Mouse (Mus musculus) urinary bladder, postnatal 4 days (tissue): Measurements from ENCODE around the gene Islr.

Experiments
- DNase-seq, 2 experiments: peaks; one replicate each; pipeline ENCODE4 v3.0.0; 2021 to 2022; ENCODE audit warnings: low spot score in 2 of 2

Islr gene

GRCm38 (mm10) chr9:58220218-58220903 is 16.3 kb upstream of the Islr start:
- no peak for DNase-seq

GRCm38 (mm10) chr9:58218539-58218938 is 14.4 kb upstream of the Islr start:
- no peak for DNase-seq

GRCm38 (mm10) chr9:58216402-58216801 is 12.3 kb upstream of the Islr start:
- no peak for DNase-seq

GRCm38 (mm10) chr9:58214519-58215180 is 10.5 kb upstream of the Islr start:
- DNase-seq: no peak

GRCm38 (mm10) chr9:58213865-58214264 is 9.8 kb upstream of the Islr start:
- no peak for DNase-seq

GRCm38 (mm10) chr9:58213377-58213776 is 9.3 kb upstream of the Islr start:
- no peak for DNase-seq

- no peak for DNase-seq
These were observed 6.2 kb upstream of the Islr start for GRCm38 (mm10) chr9:58210304-58210627.

GRCm38 (mm10) chr9:58209462-58210303 is 5.6 kb upstream of the Islr start:
- no peak for DNase-seq

GRCm38 (mm10) chr9:58206013-58206412 is 1.9 kb upstream of the Islr start:
- no peak for DNase-seq

- DNase-seq: peak; percentile 84 to 95
These were observed 418 bp upstream of the Islr start for GRCm38 (mm10) chr9:58204448-58205000.

- no peak for DNase-seq
These were observed 1.2 kb downstream of the Islr start for GRCm38 (mm10) chr9:58202676-58203453.

- no peak for DNase-seq
These were observed 2.1 kb downstream of the Islr start for GRCm38 (mm10) chr9:58201861-58202549.

- DNase-seq: no peak
These were observed 2.8 kb downstream of the Islr start for GRCm38 (mm10) chr9:58201091-58201842.

- DNase-seq: no peak
These were observed 3.6 kb downstream of the Islr start for GRCm38 (mm10) chr9:58200270-58201090.

- no peak for DNase-seq
These were observed 4.5 kb downstream of the Islr start for GRCm38 (mm10) chr9:58199381-58200269.

- no peak for DNase-seq
These were observed 5.2 kb downstream of the Islr start for GRCm38 (mm10) chr9:58198801-58199371.

- no peak for DNase-seq
These were observed 6.1 kb downstream of the Islr start for GRCm38 (mm10) chr9:58197781-58198701.
